Mouse (Mus musculus) heart, postnatal 0 days (tissue): ENCODE measurements around the gene Gda.

Source experiments
- CTCF ChIP-seq: IDR thresholded peaks from 2 replicates; pipeline ENCODE4 v1.5.1; 2016; ENCODE audit warnings: antibody characterized with exemption, control low read depth, low read depth
- EP300 ChIP-seq: IDR thresholded peaks from 2 replicates; pipeline ENCODE4 v1.6.1; 2016; ENCODE audit warnings: antibody characterized with exemption, low read depth

- TF ChIP-seq CTCF (no peak), EP300 (no peak)
Observed at GRCm38 (mm10) chr19:21491391-21491790, 18.1 kb upstream of the Gda start.
